Mouse (Mus musculus) embryo, embryonic 9.5 days (tissue): ENCODE measurements at regions not wholly inside any gene's neighbourhood (a gene's known extent, or its start where the extent isn't known, plus 50 kb on each side); places are given as distances from the start of the nearest gene placed in this dataset.
"Not testable (repeated sequence)": the region's sequence is repeated elsewhere in the genome, so short reads cannot be mapped to it uniquely, and the experiment has no call there.

Experiments used
- DNase-seq: peaks from one replicate; pipeline ENCODE4 v3.0.0-alpha.2; 2017; ENCODE audit errors: extremely low spot score

- no peak for DNase-seq
These were observed 216.9 kb upstream of the Klf3 start for GRCm38 (mm10) chr5:64586316-64586715.

- no peak for DNase-seq
These were observed 216.3 kb upstream of the Klf3 start for GRCm38 (mm10) chr5:64586933-64587332.

GRCm38 (mm10) chr5:64587895-64588738 is 215.1 kb upstream of the Klf3 start:
- no peak for DNase-seq

GRCm38 (mm10) chr5:64588768-64589167 is 214.4 kb upstream of the Klf3 start:
- not testable (repeated sequence) for DNase-seq

- DNase-seq = no peak
These were observed 213.2 kb upstream of the Klf3 start for GRCm38 (mm10) chr5:64590036-64590435.

GRCm38 (mm10) chr5:64590747-64591146 is 212.4 kb upstream of the Klf3 start:
- DNase-seq = no peak

GRCm38 (mm10) chr5:64591792-64592191 is 211.4 kb upstream of the Klf3 start:
- no peak for DNase-seq

- DNase-seq = no peak
These were observed 208.0 kb upstream of the Klf3 start for GRCm38 (mm10) chr5:64595220-64595619.

GRCm38 (mm10) chr5:64595751-64596344 is 207.3 kb upstream of the Klf3 start:
- no peak for DNase-seq

GRCm38 (mm10) chr5:64597021-64597420 is 206.2 kb upstream of the Klf3 start:
- no peak for DNase-seq

GRCm38 (mm10) chr5:64597451-64597850 is 205.7 kb upstream of the Klf3 start:
- DNase-seq = no peak

- no peak for DNase-seq
These were observed 204.6 kb upstream of the Klf3 start for GRCm38 (mm10) chr5:64598606-64599005.

- no peak for DNase-seq
These were observed 204.2 kb upstream of the Klf3 start for GRCm38 (mm10) chr5:64599015-64599414.

GRCm38 (mm10) chr5:64599865-64600288 is 203.3 kb upstream of the Klf3 start:
- no peak for DNase-seq

GRCm38 (mm10) chr5:64600392-64600791 is 202.8 kb upstream of the Klf3 start:
- DNase-seq = no peak

- DNase-seq = no peak
These were observed 202.4 kb upstream of the Klf3 start for GRCm38 (mm10) chr5:64600811-64601210.

- no peak for DNase-seq
These were observed 201.9 kb upstream of the Klf3 start for GRCm38 (mm10) chr5:64601285-64601684.

- no peak for DNase-seq
These were observed 201.4 kb upstream of the Klf3 start for GRCm38 (mm10) chr5:64601832-64602231.

GRCm38 (mm10) chr5:64602356-64602936 is 200.7 kb upstream of the Klf3 start:
- DNase-seq = no peak

- no peak for DNase-seq
These were observed 200.0 kb upstream of the Klf3 start for GRCm38 (mm10) chr5:64602996-64603755.

GRCm38 (mm10) chr5:64605171-64605570 is 198.0 kb upstream of the Klf3 start:
- DNase-seq = no peak

GRCm38 (mm10) chr5:64605991-64606390 is 197.2 kb upstream of the Klf3 start:
- no peak for DNase-seq
